Mouse (Mus musculus) CH12.LX (cell line): ENCODE data around the gene Wfdc12.
A peak's percentile ranks its signal among the peaks of the same experiment; 100 is the strongest.

Source experiments
- CTCF ChIP-seq, 2 experiments: IDR thresholded peaks in 1 of 2; conservative IDR thresholded peaks in 1 of 2; 2 replicates each; pipeline ENCODE4 v1.5.1; 2011 to 2012; ENCODE audit warnings: low read depth in 2 of 2, low read length in 2 of 2, improper control_type of control experiment in 1 of 2, inconsistent platforms in 1 of 2, mild to moderate bottlenecking in 1 of 2, moderate library complexity in 1 of 2
- ELF1 ChIP-seq: IDR thresholded peaks from 2 replicates; pipeline ENCODE4 v1.6.1; 2014; ENCODE audit warnings: low read depth, mild to moderate bottlenecking, inconsistent platforms, low read length, improper control_type of control experiment
- MAX ChIP-seq: IDR thresholded peaks from 2 replicates; pipeline ENCODE4 v1.6.1; 2011; ENCODE audit warnings: low read length, improper control_type of control experiment
- UBTF ChIP-seq: IDR thresholded peaks from 2 replicates; pipeline ENCODE4 v1.6.1; 2012; ENCODE audit warnings: low read depth, mild to moderate bottlenecking, inconsistent platforms, low read length, improper control_type of control experiment, moderate library complexity
- ZNF384 ChIP-seq: IDR thresholded peaks from 2 replicates; pipeline ENCODE4 v1.6.1; 2012; ENCODE audit warnings: low read depth, low read length, improper control_type of control experiment, inconsistent platforms

DNA sequence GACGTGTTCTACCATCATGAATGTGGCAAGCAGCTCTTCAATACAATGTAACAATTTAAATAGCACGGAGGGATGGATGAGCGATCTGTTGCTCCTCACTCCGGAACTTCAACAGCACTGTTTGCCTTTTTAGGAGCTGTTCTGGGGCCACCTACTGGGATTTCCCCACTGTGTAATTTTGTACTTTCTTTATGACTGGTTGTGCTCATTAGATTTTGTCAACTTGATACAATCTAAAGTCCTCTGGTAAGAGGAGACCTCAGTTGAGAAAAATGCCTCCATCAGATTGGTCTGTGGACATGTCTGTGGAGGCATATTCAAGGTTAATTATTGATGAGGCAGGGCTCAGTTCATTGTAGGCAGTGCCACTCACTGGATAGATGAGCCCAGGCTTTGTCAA is 20.5 kb upstream of the Wfdc12 start:
- TF ChIP-seq CTCF (conservative IDR thresholded peaks at IDR 0.05 in 1 of 2, IDR thresholded peaks at IDR 0.05 in 1 of 2; ENCODE audit: low read depth in 2 of 2, low read length in 2 of 2) (no peak), ZNF384 (no peak), UBTF (no peak), MAX (no peak), ELF1 (0 out of 2 replicates have a peak, but pooled peaks have one; percentile 29)
